Mouse (Mus musculus) midbrain, embryonic 12.5 days (tissue): Measurements from ENCODE around the gene Hacd3. TPM values are rescaled to one million over a fixed set of nuclear protein-coding genes. Genes with fewer than 3 reads are reported as not detected.

Experiments used
- ATAC-seq: fragments of 200-750 bp; cut with Nextera tagmentation; 2 replicates; pipeline ENCODE4 v1.8.0; 2017; ENCODE audit warnings: low read depth, moderate TSS enrichment, moderate library complexity; ENCODE audit not compliant: low FRiP score
- H3K27ac ChIP-seq: fragments of 300-500 bp; sonication (generic); replicated peaks from 2 replicates; pipeline ENCODE4 v1.5.1; 2016; ENCODE audit warnings: mild to moderate bottlenecking
- H3K27me3 ChIP-seq: fragments of 300-500 bp; sonication (generic); 2 replicates; pipeline ENCODE4 v1.6.1; 2016; ENCODE audit warnings: mild to moderate bottlenecking
- H3K36me3 ChIP-seq: fragments of 300-500 bp; sonication (generic); 2 replicates; pipeline ENCODE4 v1.6.1; 2016
- H3K4me1 ChIP-seq: fragments of 300-500 bp; sonication (generic); 2 replicates; pipeline ENCODE4 v1.6.1; 2016
- H3K4me2 ChIP-seq: fragments of 300-500 bp; sonication (generic); replicated peaks from 2 replicates; pipeline ENCODE4 v1.6.1; 2016; ENCODE audit warnings: mild to moderate bottlenecking, moderate library complexity
- H3K4me3 ChIP-seq: fragments of 300-500 bp; sonication (generic); 2 replicates; pipeline ENCODE4 v1.5.1; 2016; ENCODE audit warnings: mild to moderate bottlenecking
- H3K9ac ChIP-seq: fragments of 300-500 bp; sonication (generic); replicated peaks from 2 replicates; pipeline ENCODE4 v1.6.1; 2016; ENCODE audit warnings: mild to moderate bottlenecking, moderate library complexity
- H3K9me3 ChIP-seq: fragments of 300-500 bp; sonication (generic); 2 replicates; pipeline ENCODE4 v1.6.1; 2016; ENCODE audit warnings: mild to moderate bottlenecking
- whole genome bisulfite sequencing: fragments of 180-500 bp; shearing (Covaris S2); methylation state at CpG from one replicate; pipeline ENCODE4 v1.1.7; 2016; 5-methylcytosine and 5-hydroxymethylcytosine counted together
- polyA plus RNA-seq: library from polyadenylated mRNA; unstranded; fragments of >200 nt; fragmentation: Nextera tagmentation; extraction: Ambion mirVana; gene quantifications from 2 replicates; pipeline ENCODE4 v1.2.1, GENCODE M21; 2016

The Hacd3 gene
- polyA plus RNA-seq, 1 experiment from 2014 or later: 148 TPM

GRCm38 (mm10) chr9:64980548-64980947 is 40.9 kb downstream of the Hacd3 start:
- WGBS: 82% methylated on average over 3 of the region's 3 CpGs
- Histone ChIP-seq H3K9ac (no peak overlapping the region), H3K27ac (no peak overlapping the region), H3K36me3 (peaks cover 94% of the 10 kb centered on the region), H3K4me3 (no peak overlapping the region), H3K4me2 (no peak overlapping the region), H3K27me3 (no peaks in the 10 kb centered on the region), H3K9me3 (no peaks in the 10 kb centered on the region), H3K4me1 (no peaks in the 10 kb centered on the region)
- no peak for ATAC-seq

GRCm38 (mm10) chr9:64960978-64961320 is 60.5 kb downstream of the Hacd3 start:
- Histone ChIP-seq H3K27ac (peak overlapping the region; percentile 85), H3K9ac (peak overlapping the region; percentile 81), H3K36me3 (peaks cover 28% of the 10 kb centered on the region), H3K4me2 (peak overlapping the region; percentile 85), H3K4me1 (peaks cover 12% of the 10 kb centered on the region), H3K27me3 (no peaks in the 10 kb centered on the region), H3K9me3 (no peaks in the 10 kb centered on the region), H3K4me3 (peak overlapping the region; percentile 84)
- WGBS: 0% methylated on average over 17 of the region's 17 CpGs
- ATAC-seq: peak; percentile 80

- Histone ChIP-seq H3K27me3 (no peaks in the 10 kb centered on the region), H3K9me3 (no peaks in the 10 kb centered on the region), H3K9ac (peak within 1 kb of the TSS; percentile 81), H3K36me3 (peaks cover 22% of the 10 kb centered on the region), H3K4me2 (peak within 1 kb of the TSS; percentile 85), H3K4me3 (peak within 1 kb of the TSS; percentile 84), H3K4me1 (peaks cover 12% of the 10 kb centered on the region), H3K27ac (peak within 1 kb of the TSS; percentile 85)
- peak; percentile 96 for ATAC-seq
- 5% methylated on average over 29 of the region's 29 CpGs for WGBS
Observed at GRCm38 (mm10) chr9:64960117-64960977, 61.1 kb downstream of the Hacd3 start, which contains the start of gene Ints14. TSS of gene Ints14 (plus strand) at chr9:64960905.

- 93% methylated on average over 3 of the region's 3 CpGs for WGBS
- ATAC-seq: no peak
- no peak overlapping the region for H3K4me3 ChIP-seq
- H3K9me3 ChIP-seq: no peaks in the 10 kb centered on the region
- peaks cover 12% of the 10 kb centered on the region for H3K4me1 ChIP-seq
- no peak overlapping the region for H3K4me2 ChIP-seq
- no peak overlapping the region for H3K27ac ChIP-seq
- 0 out of 2 replicates have a peak, but pooled peaks cover under 1% of the 10 kb centered on the region for H3K36me3 ChIP-seq
- H3K9ac ChIP-seq: no peak overlapping the region
- H3K27me3 ChIP-seq: peaks cover 5% of the 10 kb centered on the region; the same call in 1 of the 2 replicates
Observed at GRCm38 (mm10) chr9:64957276-64957675, 64.2 kb downstream of the Hacd3 start.

- Histone ChIP-seq H3K27ac (no peak overlapping the region), H3K9ac (no peak overlapping the region), H3K27me3 (peaks cover 12% of the 10 kb centered on the region; the same call in 1 of the 2 replicates), H3K9me3 (no peaks in the 10 kb centered on the region), H3K36me3 (no peaks in the 10 kb centered on the region), H3K4me2 (peak overlapping the region; percentile 22; the same call in 1 of the 2 replicates), H3K4me3 (no peak overlapping the region), H3K4me1 (peaks cover 6% of the 10 kb centered on the region)
- no peak for ATAC-seq
- 31% methylated on average over 12 of the region's 12 CpGs for WGBS
Observed at GRCm38 (mm10) chr9:64956337-64956736, 65.2 kb downstream of the Hacd3 start.

- H3K27ac ChIP-seq: no peak overlapping the region
- H3K36me3 ChIP-seq: no peaks in the 10 kb centered on the region
- no peak overlapping the region for H3K9ac ChIP-seq
- H3K4me3 ChIP-seq: no peak overlapping the region
- no peak overlapping the region for H3K4me2 ChIP-seq
- 88% methylated on average over 7 of the region's 7 CpGs for WGBS
- H3K4me1 ChIP-seq: no peaks in the 10 kb centered on the region
- peaks cover 27% of the 10 kb centered on the region for H3K27me3 ChIP-seq
- H3K9me3 ChIP-seq: no peaks in the 10 kb centered on the region
- no peak for ATAC-seq
Observed at GRCm38 (mm10) chr9:64953190-64953589, 68.3 kb downstream of the Hacd3 start.

GRCm38 (mm10) chr9:64952055-64952454 is 69.4 kb downstream of the Hacd3 start:
- Histone ChIP-seq H3K4me1 (no peaks in the 10 kb centered on the region), H3K4me2 (no peak overlapping the region), H3K9me3 (no peaks in the 10 kb centered on the region), H3K27me3 (peaks cover 28% of the 10 kb centered on the region), H3K9ac (no peak overlapping the region), H3K27ac (no peak overlapping the region), H3K36me3 (no peaks in the 10 kb centered on the region), H3K4me3 (no peak overlapping the region)
- 21% methylated on average over 5 of the region's 5 CpGs for WGBS
- ATAC-seq: no peak

- no peaks in the 10 kb centered on the region for H3K36me3 ChIP-seq
- no peak within 1 kb of the TSS for H3K4me3 ChIP-seq
- H3K9me3 ChIP-seq: no peaks in the 10 kb centered on the region
- ATAC-seq: no peak
- H3K4me2 ChIP-seq: no peak within 1 kb of the TSS
- peaks cover 28% of the 10 kb centered on the region for H3K27me3 ChIP-seq
- no peak within 1 kb of the TSS for H3K9ac ChIP-seq
- 40% methylated on average over 11 of the region's 11 CpGs for WGBS
- no peaks in the 10 kb centered on the region for H3K4me1 ChIP-seq
- H3K27ac ChIP-seq: no peak within 1 kb of the TSS
Observed at GRCm38 (mm10) chr9:64951161-64951657, 70.3 kb downstream of the Hacd3 start, which contains the start of gene Slc24a1. TSS of gene Slc24a1 (minus strand) at chr9:64951607.

GRCm38 (mm10) chr9:64947483-64948095 is 73.9 kb downstream of the Hacd3 start:
- 85% methylated on average over 9 of the region's 9 CpGs for WGBS
- no peaks in the 10 kb centered on the region for H3K9me3 ChIP-seq
- no peak overlapping the region for H3K9ac ChIP-seq
- H3K27ac ChIP-seq: no peak overlapping the region
- H3K36me3 ChIP-seq: no peaks in the 10 kb centered on the region
- H3K27me3 ChIP-seq: peaks cover 33% of the 10 kb centered on the region
- no peak overlapping the region for H3K4me3 ChIP-seq
- H3K4me1 ChIP-seq: no peaks in the 10 kb centered on the region
- ATAC-seq: no peak
- no peak overlapping the region for H3K4me2 ChIP-seq

- Histone ChIP-seq H3K9ac (no peak overlapping the region), H3K4me1 (no peaks in the 10 kb centered on the region), H3K4me2 (0 out of 2 replicates have a peak overlapping the region, but pooled peaks have one; percentile 7), H3K36me3 (no peaks in the 10 kb centered on the region), H3K27ac (no peak overlapping the region), H3K9me3 (no peaks in the 10 kb centered on the region), H3K27me3 (peaks cover 18% of the 10 kb centered on the region; the same call in 1 of the 2 replicates), H3K4me3 (no peak overlapping the region)
- no peak for ATAC-seq
- 33% methylated on average over 11 of the region's 11 CpGs for WGBS
Observed at GRCm38 (mm10) chr9:64943997-64944396, 77.5 kb downstream of the Hacd3 start.

GRCm38 (mm10) chr9:64941650-64942049 is 79.8 kb downstream of the Hacd3 start:
- WGBS: 90% methylated on average over 4 of the region's 4 CpGs
- no peak overlapping the region for H3K27ac ChIP-seq
- H3K4me2 ChIP-seq: no peak overlapping the region
- no peak overlapping the region for H3K9ac ChIP-seq
- no peak for ATAC-seq
- H3K27me3 ChIP-seq: peaks cover 13% of the 10 kb centered on the region; the same call in 1 of the 2 replicates
- H3K9me3 ChIP-seq: no peaks in the 10 kb centered on the region
- H3K4me1 ChIP-seq: no peaks in the 10 kb centered on the region
- no peaks in the 10 kb centered on the region for H3K36me3 ChIP-seq
- no peak overlapping the region for H3K4me3 ChIP-seq
